Mouse (Mus musculus) embryonic fibroblast, embryonic 13.5 days (primary cell): Measurements from ENCODE around the gene Triobp.

Experiments
- CTCF ChIP-seq: IDR thresholded peaks from 2 replicates; pipeline ENCODE4 v1.5.1; 2011; ENCODE audit warnings: mild to moderate bottlenecking, control low read depth, low read length, moderate library complexity, borderline replicate concordance; ENCODE audit not compliant: insufficient read depth
- POLR2A ChIP-seq: IDR thresholded peaks from 2 replicates; pipeline ENCODE4 v1.6.1; 2011; ENCODE audit warnings: low read depth, mild to moderate bottlenecking, control low read depth, low read length, moderate library complexity

GRCm38 (mm10) chr15:78999586-78999985 lies 52.1 kb downstream of the Triobp start:
- TF ChIP-seq POLR2A (no peak), CTCF (no peak)
